In the genomic region with DNA sequence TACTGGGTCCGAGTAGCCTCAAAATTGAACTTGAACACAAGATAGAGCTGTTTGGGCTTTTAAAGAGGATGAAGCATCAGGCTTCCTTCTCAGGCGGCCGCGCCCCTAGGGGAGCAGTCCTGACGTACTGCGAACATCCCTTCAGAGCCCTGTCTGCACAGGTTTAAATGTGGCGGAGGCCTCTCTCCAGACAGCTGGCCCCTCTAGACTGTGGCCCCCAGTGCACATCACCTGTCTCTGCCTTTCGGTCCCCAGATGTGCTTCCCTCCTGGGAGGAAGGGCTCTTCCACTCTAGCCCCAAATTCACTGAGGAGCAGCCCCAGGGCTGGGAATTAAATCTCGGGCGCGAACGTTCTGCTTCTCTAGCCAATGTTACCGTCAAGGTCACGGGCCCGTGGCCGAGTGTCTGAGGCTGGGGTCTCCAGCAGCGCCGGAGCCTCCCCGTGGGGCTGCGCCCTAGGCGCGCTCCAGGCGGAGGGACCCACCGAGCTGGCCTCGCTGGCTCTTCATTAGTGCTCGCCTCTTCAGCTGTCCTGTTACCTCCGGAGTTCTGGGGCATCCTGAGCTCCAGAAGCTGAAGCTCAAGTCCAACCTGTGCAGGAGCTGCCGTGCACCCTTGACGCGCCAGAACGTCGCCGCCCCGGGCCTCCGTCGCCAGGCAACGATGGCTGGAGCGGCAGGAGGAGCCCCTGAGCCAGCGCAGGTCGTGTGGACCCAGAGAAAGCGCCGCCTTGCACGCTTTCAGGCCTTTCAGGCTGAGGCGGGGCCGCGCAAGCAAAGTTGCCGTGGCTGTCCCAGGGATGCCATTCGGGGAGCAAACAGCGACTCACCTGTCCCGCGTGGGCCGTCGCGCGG, we compare ENCODE assay signal across 8 mouse cellular contexts. TPM values are rescaled to one million over a fixed set of nuclear protein-coding genes. Genes with fewer than 3 reads are reported as not detected.
A peak's percentile ranks its signal among the peaks of the same experiment; 100 is the strongest.
DNase-seq lines count a peak whose midpoint lies in the region; ATAC-seq lines count a peak whose summit lies in the region.

No protein-coding gene starts in this region.

- DNase-seq in left cerebral cortex, postnatal 25 days (ENCODE audit: low spot score in 2 of 2), result peak; percentile 54 to 61
- DNase-seq in left cerebral cortex, adult 8-10 months (ENCODE audit: low spot score in 2 of 2), result no peak
- DNase-seq in retina, postnatal 1 day, result peak; percentile 72
- no peak for DNase-seq in gastrocnemius, postnatal 25 days

- intact Hi-C loops in left cerebral cortex, postnatal 25 days (cut with DNase I), result no loop called here

- H3K4me2 ChIP-seq in hindbrain, embryonic 13.5 days, result peak overlapping the region; percentile 94
- H3K4me2 ChIP-seq in limb, embryonic 13.5 days (replicated peaks), result peak overlapping the region; percentile 98

- H3K9me3 ChIP-seq in hindbrain, embryonic 13.5 days, result no peaks in the 10 kb centered on the region
- H3K9me3 ChIP-seq in limb, embryonic 13.5 days, result no peaks in the 10 kb centered on the region

- H3K36me3 ChIP-seq in hindbrain, embryonic 13.5 days, result no peaks in the 10 kb centered on the region
- no peaks in the 10 kb centered on the region for H3K36me3 ChIP-seq in limb, embryonic 13.5 days

- peaks cover 22% of the 10 kb centered on the region for H3K4me1 ChIP-seq in hindbrain, embryonic 13.5 days (replicated peaks)
- H3K4me1 ChIP-seq in limb, embryonic 13.5 days, result peaks cover 13% of the 10 kb centered on the region

- H3K9ac ChIP-seq in hindbrain, embryonic 13.5 days, result peak overlapping the region; percentile 78
- peak overlapping the region; percentile 74 for H3K9ac ChIP-seq in limb, embryonic 13.5 days

- peak overlapping the region; percentile 62 for H3K4me3 ChIP-seq in hindbrain, embryonic 13.5 days
- peak overlapping the region; percentile 65 for H3K4me3 ChIP-seq in limb, embryonic 13.5 days

- 3% methylated on average over 55 of the region's 55 CpGs for WGBS in hindbrain, embryonic 13.5 days
- WGBS in limb, embryonic 13.5 days, result 5% methylated on average over 55 of the region's 55 CpGs

- ATAC-seq in common myeloid progenitor, adult 5-6 weeks (replicated peaks; ENCODE audit: low read depth, poor library complexity, severe bottlenecking), result peak; percentile 36; the same call in 1 of the 2 replicates
- peak; percentile 87 for ATAC-seq in hindbrain, embryonic 13.5 days (ENCODE audit: low FRiP score)
- ATAC-seq in limb, embryonic 13.5 days (ENCODE audit: low FRiP score, low read depth), result peak; percentile 86
- no peak for ATAC-seq in megakaryocyte, adult 5-6 weeks (ENCODE audit: poor library complexity, severe bottlenecking)

- peaks cover 73% of the 10 kb centered on the region for H3K27me3 ChIP-seq in hindbrain, embryonic 13.5 days
- H3K27me3 ChIP-seq in limb, embryonic 13.5 days, result peaks cover 52% of the 10 kb centered on the region

- H3K27ac ChIP-seq in hindbrain, embryonic 13.5 days, result peak overlapping the region; percentile 83
- 0 out of 2 replicates have a peak overlapping the region, but pooled peaks have one; percentile 33 for H3K27ac ChIP-seq in limb, embryonic 13.5 days

RNA-seq across cellular contexts. Expression of a gene that starts 0.8 kb away (rescaled TPM):
- total RNA-seq in left cerebral cortex, postnatal 25 days (2021), result 100 to 1,000 TPM; 396 to 412 TPM
- total RNA-seq in left cerebral cortex, adult 8-10 months (2022), result 100 to 1,000 TPM; 328 to 391 (median 344) TPM
- total RNA-seq in common myeloid progenitor, adult 5-6 weeks (2017), result not detected in 2 replicates
- polyA plus RNA-seq in hindbrain, embryonic 13.5 days (2015; fragmentation: Nextera tagmentation; extraction: Ambion mirVana), result 10.0 and 10.6 TPM in 2 replicates
- polyA plus RNA-seq in limb, embryonic 13.5 days (2015; fragmentation: Nextera tagmentation; extraction: Ambion mirVana), result 5.3 and 5.9 TPM in 2 replicates
- total RNA-seq in gastrocnemius, postnatal 25 days (2021), result under 1 TPM; 0.41 to 0.46 TPM
- total RNA-seq in megakaryocyte, adult 5-6 weeks (2015), result not detected in 2 replicates
- total RNA-seq in megakaryocyte, adult 5-6 weeks (2017), result not detected in 2 replicates

RNA-seq across cellular contexts. Expression of a gene that starts 37.9 kb away (rescaled TPM):
- total RNA-seq in left cerebral cortex, postnatal 25 days (2021), result under 1 TPM in 1 of 2 experiments, not detected in 1; 0.23 TPM
- total RNA-seq in left cerebral cortex, adult 8-10 months (2022), result under 1 TPM in 1 of 4 experiments, not detected in 3; 0.70 TPM
- not detected in 2 replicates for total RNA-seq in common myeloid progenitor, adult 5-6 weeks (2017)
- not detected in 2 replicates for polyA plus RNA-seq in hindbrain, embryonic 13.5 days (2015; fragmentation: Nextera tagmentation; extraction: Ambion mirVana)
- polyA plus RNA-seq in limb, embryonic 13.5 days (2015; fragmentation: Nextera tagmentation; extraction: Ambion mirVana), result 0.14 TPM in 1 of 2 replicates, not detected in the other
- not detected for total RNA-seq in gastrocnemius, postnatal 25 days (2021)
- not detected in 2 replicates for total RNA-seq in megakaryocyte, adult 5-6 weeks (2015)
- not detected in 2 replicates for total RNA-seq in megakaryocyte, adult 5-6 weeks (2017)

RNA-seq across cellular contexts. Expression of a gene that starts 57.7 kb away (rescaled TPM):
- 10 to 100 TPM; 62.5 to 66.4 TPM for total RNA-seq in left cerebral cortex, postnatal 25 days (2021)
- 10 to 100 TPM; 59.7 to 66.2 (median 61.6) TPM for total RNA-seq in left cerebral cortex, adult 8-10 months (2022)
- total RNA-seq in common myeloid progenitor, adult 5-6 weeks (2017), result not detected in 2 replicates
- polyA plus RNA-seq in hindbrain, embryonic 13.5 days (2015; fragmentation: Nextera tagmentation; extraction: Ambion mirVana), result 2.1 and 2.3 TPM in 2 replicates
- 0.18 and 0.36 TPM in 2 replicates for polyA plus RNA-seq in limb, embryonic 13.5 days (2015; fragmentation: Nextera tagmentation; extraction: Ambion mirVana)
- 10 to 100 TPM; 87.0 to 94.0 TPM for total RNA-seq in gastrocnemius, postnatal 25 days (2021)
- not detected in 2 replicates for total RNA-seq in megakaryocyte, adult 5-6 weeks (2015)
- not detected in 2 replicates for total RNA-seq in megakaryocyte, adult 5-6 weeks (2017)

Comparison
In these comparisons a context has a peak if more than half of its experiments do, and no peak if none do; other contexts are left out.
1. DNase-seq: peak in left cerebral cortex, postnatal 25 days (2 of 2) and retina, postnatal 1 day (single experiment); none in left cerebral cortex, adult 8-10 months (0 of 2) and gastrocnemius, postnatal 25 days (single experiment).
2. RNA of a gene that starts 0.8 kb away (total RNA-seq): 396 to 412 TPM in left cerebral cortex, postnatal 25 days and 328 to 391 TPM in left cerebral cortex, adult 8-10 months; 0.41 to 0.46 TPM in gastrocnemius, postnatal 25 days, not detected in common myeloid progenitor, adult 5-6 weeks and not detected in megakaryocyte, adult 5-6 weeks; every median in the first group is over 100 times any median in the second.
3. RNA of a gene that starts 57.7 kb away (total RNA-seq): 87.0 to 94.0 TPM in gastrocnemius, postnatal 25 days, 62.5 to 66.4 TPM in left cerebral cortex, postnatal 25 days and 59.7 to 66.2 TPM in left cerebral cortex, adult 8-10 months; not detected in common myeloid progenitor, adult 5-6 weeks and not detected in megakaryocyte, adult 5-6 weeks; every median in the first group is over 10 times any median in the second.